Mouse (Mus musculus) limb, embryonic 11.5 days (tissue): ENCODE results near the gene Orm3. TPM values are rescaled to one million over a fixed set of nuclear protein-coding genes. Genes with fewer than 3 reads are reported as not detected.

Experiments used
- ATAC-seq: fragments of 200-750 bp; cut with Nextera tagmentation; 2 replicates; pipeline ENCODE4 v1.8.0; 2017; ENCODE audit warnings: low read depth; ENCODE audit not compliant: insufficient number of reproducible peaks, low FRiP score, low TSS enrichment
- DNase-seq: peaks from one replicate; pipeline ENCODE4 v3.0.0-alpha.2; 2015; ENCODE audit warnings: low spot score
- H3K27ac ChIP-seq: fragments of 300-500 bp; sonication (generic); replicated peaks from 2 replicates; pipeline ENCODE4 v1.5.1; 2014; ENCODE audit warnings: low read depth, mild to moderate bottlenecking, low read length
- H3K27me3 ChIP-seq: fragments of 300-500 bp; sonication (generic); 2 replicates; pipeline ENCODE4 v1.6.1; 2014; ENCODE audit warnings: mild to moderate bottlenecking, low read length, mixed read lengths; ENCODE audit not compliant: control insufficient read depth, insufficient read depth
- H3K36me3 ChIP-seq: fragments of 300-500 bp; sonication (generic); 2 replicates; pipeline ENCODE4 v1.6.1; 2014; ENCODE audit warnings: mild to moderate bottlenecking, low read length, moderate library complexity, mixed read lengths; ENCODE audit not compliant: control insufficient read depth, insufficient read depth
- H3K4me1 ChIP-seq: fragments of 300-500 bp; sonication (generic); 2 replicates; pipeline ENCODE4 v1.6.1; 2014; ENCODE audit warnings: low read length, mixed read lengths; ENCODE audit not compliant: control insufficient read depth, insufficient read depth
- H3K4me2 ChIP-seq: fragments of 300-500 bp; sonication (generic); 2 replicates; pipeline ENCODE4 v1.6.1; 2014; ENCODE audit warnings: low read depth, mild to moderate bottlenecking, moderate library complexity; ENCODE audit not compliant: severe bottlenecking
- H3K4me3 ChIP-seq: fragments of 300-500 bp; sonication (generic); 2 replicates; pipeline ENCODE4 v1.5.1; 2014; ENCODE audit warnings: low read depth, low read length
- H3K9ac ChIP-seq: fragments of 300-500 bp; sonication (generic); 2 replicates; pipeline ENCODE4 v1.6.1; 2014; ENCODE audit warnings: mild to moderate bottlenecking, low read length
- H3K9me3 ChIP-seq: fragments of 300-500 bp; sonication (generic); 2 replicates; pipeline ENCODE4 v1.6.1; 2016; ENCODE audit warnings: low read length; ENCODE audit not compliant: control insufficient read depth
- WGBS: fragments of 180-500 bp; shearing (Covaris S2); extraction: QIAGEN DNeasy Blood & Tissue Kit; methylation state at CpG from one replicate; pipeline ENCODE4 v1.1.7; 2014; 5-methylcytosine and 5-hydroxymethylcytosine counted together
- polyA plus RNA-seq: library from polyadenylated mRNA; unstranded; fragments of >200 nt; fragmentation: Nextera tagmentation; extraction: Ambion mirVana; gene quantifications from 2 replicates; pipeline ENCODE4 v1.2.1, GENCODE M21; 2014

Gene Orm3
- polyA plus RNA-seq, 1 experiment from 2014 or later = not detected

DNA sequence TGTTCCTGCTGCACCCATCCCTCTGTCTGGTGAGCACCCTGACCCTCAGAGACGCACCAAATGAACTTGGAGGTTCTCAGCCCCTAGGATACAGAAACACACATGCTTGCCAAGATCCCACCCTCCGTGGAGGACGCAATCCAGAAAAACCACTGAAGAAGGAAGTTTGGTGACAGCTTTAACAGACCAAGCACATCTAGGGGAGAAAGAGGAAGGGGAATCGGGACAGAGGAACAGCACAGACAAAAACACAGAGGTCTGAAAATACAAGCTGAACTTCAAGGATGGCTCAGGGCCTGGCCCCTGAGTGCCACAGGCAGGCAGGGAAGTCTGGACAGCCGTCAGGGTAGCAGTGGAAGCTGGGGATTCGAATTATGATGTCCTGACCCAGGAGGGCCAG, 45.7 kb downstream of the Orm3 start:
- Histone ChIP-seq H3K4me2 (peak overlapping the region; percentile 12; the same call in 1 of the 2 replicates), H3K4me3 (no peak overlapping the region), H3K27me3 (no peaks in the 10 kb centered on the region), H3K36me3 (0 out of 2 replicates have a peak, but pooled peaks cover 3% of the 10 kb centered on the region), H3K9ac (no peak overlapping the region), H3K9me3 (no peaks in the 10 kb centered on the region), H3K27ac (no peak overlapping the region), H3K4me1 (peaks cover 38% of the 10 kb centered on the region)
- ATAC-seq (no peak), DNase-seq (no peak)
- WGBS = 85% methylated on average over 6 of the region's 6 CpGs

DNA sequence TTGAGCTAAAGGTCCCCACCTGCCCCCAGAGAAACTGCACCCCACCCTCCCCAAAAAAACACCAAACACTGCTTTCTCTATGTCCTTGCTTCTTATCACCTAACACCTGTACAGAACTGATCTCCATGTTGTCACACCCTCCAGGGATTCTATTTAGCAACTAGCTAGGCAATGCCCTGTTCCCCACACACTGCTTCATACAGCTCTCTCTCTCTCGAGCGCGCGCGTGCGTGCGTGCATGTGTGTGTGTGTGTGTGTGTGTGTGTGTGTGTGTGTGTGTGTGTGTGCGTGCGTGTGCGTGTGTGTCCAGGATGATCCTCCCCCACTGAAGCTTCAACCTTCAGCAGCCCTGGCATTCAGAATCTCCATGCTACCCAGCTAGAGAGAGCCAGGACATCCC, 46.1 kb downstream of the Orm3 start:
- Histone ChIP-seq H3K4me1 (peaks cover 38% of the 10 kb centered on the region), H3K4me2 (peak overlapping the region; percentile 49), H3K27me3 (no peaks in the 10 kb centered on the region), H3K9me3 (no peaks in the 10 kb centered on the region), H3K27ac (no peak overlapping the region; the same call in 1 of the 2 replicates), H3K36me3 (0 out of 2 replicates have a peak, but pooled peaks cover 3% of the 10 kb centered on the region), H3K9ac (peak overlapping the region; percentile 63; the same call in 1 of the 2 replicates), H3K4me3 (no peak overlapping the region)
- ATAC-seq (no peak), DNase-seq (no peak)
- 91% methylated on average over 10 of the region's 10 CpGs for WGBS

DNA sequence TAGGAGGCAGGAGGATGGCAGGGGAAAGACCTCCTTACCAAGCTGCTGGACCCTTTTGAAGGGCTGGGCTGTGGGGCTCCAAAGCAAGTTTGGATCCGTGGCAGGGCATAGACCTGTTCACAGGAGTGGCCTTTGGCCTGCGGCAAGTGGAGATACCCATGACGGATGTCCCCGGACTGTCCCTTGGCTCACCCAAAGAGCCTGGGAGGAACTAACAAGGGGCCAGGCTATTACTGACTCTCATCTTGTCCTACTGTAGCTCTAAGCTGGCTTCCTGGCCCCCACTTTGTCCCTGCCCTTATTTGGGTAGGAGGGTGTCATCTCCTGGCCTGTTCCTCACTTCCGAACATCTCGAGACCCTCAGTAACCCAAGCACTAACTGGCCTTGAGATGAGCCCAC, 46.6 kb downstream of the Orm3 start:
- Histone ChIP-seq H3K27ac (peak overlapping the region; percentile 86; the same call in 1 of the 2 replicates), H3K36me3 (0 out of 2 replicates have a peak, but pooled peaks cover under 1% of the 10 kb centered on the region), H3K9ac (peak overlapping the region; percentile 63), H3K4me3 (peak overlapping the region; percentile 27), H3K27me3 (no peaks in the 10 kb centered on the region), H3K9me3 (no peaks in the 10 kb centered on the region), H3K4me1 (peaks cover 38% of the 10 kb centered on the region), H3K4me2 (peak overlapping the region; percentile 49)
- DNase-seq (no peak), ATAC-seq (no peak)
- WGBS = 40% methylated on average over 6 of the region's 6 CpGs

DNA sequence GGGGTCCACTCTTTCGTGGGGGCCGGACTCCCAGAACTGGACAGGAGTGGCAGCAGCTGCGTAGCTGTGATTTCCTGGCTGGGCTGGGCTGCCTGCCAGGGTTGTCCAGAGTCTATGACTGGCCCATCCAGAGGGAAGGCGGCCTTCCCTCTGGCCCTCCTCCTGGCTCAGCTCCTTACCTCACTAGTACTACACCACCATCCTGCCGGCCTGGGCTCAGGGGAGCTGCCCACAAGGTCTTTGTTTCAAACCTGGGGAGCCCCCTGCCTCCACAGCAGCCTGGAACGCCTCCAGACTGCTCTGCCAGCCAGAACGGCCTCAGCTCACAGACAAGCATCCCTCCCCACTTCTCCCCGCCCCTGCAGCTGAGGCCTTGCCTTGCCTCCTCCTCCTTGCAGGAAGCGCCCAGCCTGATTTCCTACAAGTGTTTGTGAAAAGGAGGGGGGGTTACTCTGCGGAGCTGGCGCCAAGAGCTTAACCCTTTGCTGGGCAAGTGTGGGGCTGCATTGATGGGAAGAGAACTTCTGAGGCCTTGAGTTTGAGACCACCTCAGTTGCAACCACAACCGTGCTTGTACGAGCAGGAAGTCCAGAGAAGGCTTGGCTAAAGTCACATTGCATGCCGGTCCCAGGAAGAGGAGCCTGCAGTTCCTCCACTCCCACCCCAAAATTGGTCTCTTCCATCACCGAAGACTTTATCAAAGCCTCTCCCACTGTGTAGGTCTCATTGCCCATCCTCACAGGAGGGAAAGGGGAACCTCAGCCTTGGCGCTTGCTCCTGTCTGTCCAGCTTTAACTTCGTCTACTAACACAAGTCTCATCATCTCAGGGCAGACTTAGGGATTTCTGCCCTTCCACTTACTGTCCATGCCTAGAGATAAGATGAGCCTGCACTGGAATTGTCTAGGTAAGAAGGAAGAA, 47.3 kb downstream of the Orm3 start, which contains the start of gene Akna:
Gene Akna (minus strand): TSS at position 315 of the 920 bp plus-strand sequence.
- H3K4me2 ChIP-seq = peak within 1 kb of the TSS; percentile 49
- peaks cover 38% of the 10 kb centered on the region for H3K4me1 ChIP-seq
- ATAC-seq = peak; percentile 84
- H3K9ac ChIP-seq = peak within 1 kb of the TSS; percentile 63
- DNase-seq = peak; percentile 87
- 11% methylated on average over 17 of the region's 17 CpGs for WGBS
- H3K27me3 ChIP-seq = no peaks in the 10 kb centered on the region
- H3K4me3 ChIP-seq = peak within 1 kb of the TSS; percentile 27
- no peaks in the 10 kb centered on the region for H3K9me3 ChIP-seq
- H3K36me3 ChIP-seq = no peaks in the 10 kb centered on the region
- H3K27ac ChIP-seq = peak within 1 kb of the TSS; percentile 86

DNA sequence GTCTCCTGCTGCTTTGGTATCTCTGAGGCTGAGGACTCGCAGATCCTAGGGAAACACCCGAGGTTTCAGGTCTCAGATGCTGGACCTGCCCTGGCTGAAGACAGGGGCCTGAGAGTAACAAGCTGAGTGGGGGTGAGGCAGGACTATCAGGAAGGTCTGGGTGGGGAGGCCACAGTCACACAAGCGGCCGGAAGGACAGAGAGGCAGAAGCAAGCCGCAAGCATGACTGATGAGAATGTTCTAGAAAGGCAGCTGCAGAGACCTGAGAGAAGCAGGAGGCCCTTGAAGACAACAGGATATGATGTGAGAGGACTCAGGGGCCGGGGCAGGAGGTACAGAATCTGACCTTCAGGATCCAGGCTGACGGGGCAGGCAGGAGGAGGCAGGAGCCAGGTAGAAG, 48.2 kb downstream of the Orm3 start:
- Histone ChIP-seq H3K27me3 (no peaks in the 10 kb centered on the region), H3K9me3 (no peaks in the 10 kb centered on the region), H3K9ac (peak overlapping the region; percentile 12; the same call in 1 of the 2 replicates), H3K4me2 (no peak overlapping the region), H3K4me1 (peaks cover 32% of the 10 kb centered on the region), H3K36me3 (no peaks in the 10 kb centered on the region), H3K27ac (no peak overlapping the region; the same call in 1 of the 2 replicates), H3K4me3 (no peak overlapping the region)
- DNase-seq (no peak), ATAC-seq (no peak)
- 75% methylated on average over 7 of the region's 7 CpGs for WGBS

DNA sequence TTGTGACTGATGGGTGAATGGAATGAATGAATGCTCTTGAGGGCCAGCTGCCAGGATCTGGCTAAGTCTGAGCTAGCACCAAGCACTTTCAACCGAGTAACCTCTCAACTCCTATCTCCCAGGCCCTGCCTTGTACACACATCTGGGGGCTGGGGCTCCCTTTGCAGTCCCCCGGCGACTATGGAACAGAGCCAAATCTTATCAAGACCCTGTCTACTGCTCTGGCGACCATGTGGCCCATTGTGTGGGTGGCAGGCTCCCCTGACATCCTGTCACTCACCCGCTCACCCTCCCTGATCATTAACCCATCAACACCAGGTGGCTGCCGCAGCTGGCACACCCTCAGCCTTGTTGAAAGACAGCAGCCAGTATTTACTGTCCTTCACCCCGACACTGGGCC, 49.1 kb downstream of the Orm3 start:
- no peak for ATAC-seq
- peak; percentile 28 for DNase-seq
- Histone ChIP-seq H3K4me3 (no peak overlapping the region), H3K9ac (no peak overlapping the region), H3K9me3 (no peaks in the 10 kb centered on the region), H3K27me3 (no peaks in the 10 kb centered on the region), H3K4me1 (peaks cover 31% of the 10 kb centered on the region), H3K36me3 (no peaks in the 10 kb centered on the region), H3K27ac (no peak overlapping the region), H3K4me2 (no peak overlapping the region)
- WGBS = 31% methylated on average over 7 of the region's 7 CpGs

DNA sequence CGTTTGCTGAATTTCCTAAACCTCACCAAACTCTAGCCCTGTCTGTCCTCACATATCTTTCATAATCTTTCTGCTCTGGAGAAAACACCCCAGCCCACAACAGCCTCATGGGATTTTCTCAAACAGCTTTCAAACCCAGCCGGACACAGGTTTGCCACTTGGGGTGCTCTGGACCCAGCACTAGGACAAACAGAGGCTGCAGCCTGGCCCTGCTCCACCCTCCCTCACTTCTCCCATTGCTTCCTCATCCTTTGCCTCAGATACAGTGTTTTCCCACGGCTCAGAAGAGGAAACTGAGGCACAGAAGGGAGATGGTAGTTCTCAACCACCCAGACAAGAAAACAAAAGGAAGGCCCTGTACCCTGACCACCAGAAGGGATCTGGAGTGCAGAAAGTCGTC, 49.7 kb downstream of the Orm3 start:
- Histone ChIP-seq H3K4me1 (peaks cover 31% of the 10 kb centered on the region), H3K27me3 (no peaks in the 10 kb centered on the region), H3K4me3 (no peak overlapping the region), H3K27ac (no peak overlapping the region), H3K9me3 (no peaks in the 10 kb centered on the region), H3K4me2 (no peak overlapping the region), H3K36me3 (no peaks in the 10 kb centered on the region), H3K9ac (no peak overlapping the region)
- 58% methylated on average over 4 of the region's 4 CpGs for WGBS
- DNase-seq (no peak), ATAC-seq (no peak)

DNA sequence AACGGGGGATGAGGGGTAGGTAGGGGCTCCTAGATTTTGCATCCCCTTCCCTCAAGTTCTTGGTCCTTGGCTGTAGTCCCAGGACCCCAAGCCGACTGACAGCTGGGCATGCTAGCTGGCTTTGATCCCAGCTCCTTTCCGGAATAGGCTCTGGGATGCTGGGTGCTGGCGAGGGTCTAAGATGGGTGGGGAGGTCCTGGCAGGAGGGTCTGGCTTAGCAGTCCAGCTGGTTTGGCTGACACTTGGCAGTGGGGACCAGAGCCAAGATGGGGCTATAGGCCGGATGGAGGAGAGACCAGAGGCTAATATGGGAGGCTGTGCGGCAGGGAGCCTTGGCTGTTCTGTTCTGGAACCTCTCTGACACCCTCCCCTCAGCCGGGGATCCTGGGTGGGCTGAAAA, 52.3 kb downstream of the Orm3 start:
- DNase-seq = no peak
- H3K36me3 ChIP-seq = no peaks in the 10 kb centered on the region
- no peak overlapping the region for H3K27ac ChIP-seq
- H3K4me3 ChIP-seq = no peak overlapping the region
- peaks cover 24% of the 10 kb centered on the region for H3K4me1 ChIP-seq
- no peak overlapping the region for H3K4me2 ChIP-seq
- H3K27me3 ChIP-seq = no peaks in the 10 kb centered on the region
- no peak for ATAC-seq
- no peaks in the 10 kb centered on the region for H3K9me3 ChIP-seq
- WGBS = 70% methylated on average over 7 of the region's 7 CpGs
- H3K9ac ChIP-seq = no peak overlapping the region
